In the genomic region with DNA sequence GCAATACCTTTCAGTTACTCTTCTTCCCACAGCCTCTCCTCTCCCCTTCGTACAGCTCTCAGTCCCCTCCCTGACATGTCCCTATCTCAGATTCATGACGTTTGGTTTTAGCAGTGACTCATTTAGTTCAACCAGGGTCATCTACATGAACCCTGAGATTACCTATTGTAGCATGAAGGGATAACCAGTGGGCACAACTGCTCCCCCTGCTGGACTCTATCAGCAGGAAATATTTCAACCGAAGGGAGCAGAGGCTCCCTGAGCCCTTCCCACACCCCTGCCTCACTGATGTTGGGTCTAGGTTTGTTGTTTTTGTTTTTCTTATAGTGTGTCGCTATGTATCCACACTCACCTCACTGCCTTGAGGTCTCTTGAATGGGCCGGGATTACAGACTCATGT, we compare ENCODE assay signal across 10 mouse cellular contexts.
DNase-seq lines count a peak whose midpoint lies in the region; ATAC-seq and TF ChIP-seq lines count a peak whose summit lies in the region.
"Had no signal": no experiment of that assay in that cellular context is flagged by ENCODE, and none has a peak within 500 bp of the region (broad histone marks: within the 10 kb centered on the region; RNA-seq: fewer than 3 reads in every experiment).

No protein-coding gene starts in this region.

- H3K27ac ChIP-seq in gastrocnemius, adult 2 months = no peak overlapping the region
- H3K27ac ChIP-seq in midbrain, embryonic 10.5 days (replicated peaks) = no peak overlapping the region
- no peak overlapping the region for H3K27ac ChIP-seq in midbrain, embryonic 16.5 days (ENCODE audit: low read length)
- H3K27ac ChIP-seq: limb, embryonic 13.5 days had no signal

- no peaks in the 10 kb centered on the region for H3K9me3 ChIP-seq in midbrain, embryonic 10.5 days (replicated peaks)
- no peaks in the 10 kb centered on the region for H3K9me3 ChIP-seq in midbrain, embryonic 16.5 days (replicated peaks; ENCODE audit: control insufficient read depth, low read length, poor library complexity, severe bottlenecking)
- H3K9me3 ChIP-seq: limb, embryonic 13.5 days had no signal

- H3K27me3 ChIP-seq in midbrain, embryonic 10.5 days (ENCODE audit: low read depth, poor library complexity, severe bottlenecking) = no peaks in the 10 kb centered on the region
- H3K27me3 ChIP-seq in midbrain, embryonic 16.5 days (ENCODE audit: control insufficient read depth, insufficient read depth, low read depth, low read length) = no peaks in the 10 kb centered on the region
- H3K27me3 ChIP-seq: limb, embryonic 13.5 days had no signal

- H3K9ac ChIP-seq in midbrain, embryonic 16.5 days (ENCODE audit: low read depth, low read length) = no peak overlapping the region
- H3K9ac ChIP-seq: limb, embryonic 13.5 days had no signal

- no peaks in the 10 kb centered on the region for H3K4me1 ChIP-seq in midbrain, embryonic 10.5 days
- peaks cover 2% of the 10 kb centered on the region; the same call in 1 of the 2 replicates for H3K4me1 ChIP-seq in midbrain, embryonic 16.5 days (ENCODE audit: control insufficient read depth, insufficient read depth, low read length)

- WGBS in midbrain, embryonic 10.5 days = 52% methylated on average over 5 of the region's 5 CpGs
- WGBS in midbrain, embryonic 16.5 days = 48% methylated on average over 5 of the region's 5 CpGs

- no peaks in the 10 kb centered on the region for H3K36me3 ChIP-seq in midbrain, embryonic 10.5 days
- no peaks in the 10 kb centered on the region for H3K36me3 ChIP-seq in midbrain, embryonic 16.5 days (ENCODE audit: control insufficient read depth, insufficient read depth, low read length)
- H3K36me3 ChIP-seq: G1E; limb, embryonic 13.5 days had no signal

- H3K4me2 ChIP-seq in midbrain, embryonic 16.5 days (ENCODE audit: low read length) = no peak overlapping the region
- H3K4me2 ChIP-seq: limb, embryonic 13.5 days had no signal

- TF ChIP-seq CTCF in gastrocnemius, adult 2 months (IDR thresholded peaks at IDR 0.05) = peak; percentile 64

- no peak overlapping the region for H3K4me3 ChIP-seq in gastrocnemius, adult 2 months
- H3K4me3 ChIP-seq in midbrain, embryonic 10.5 days = no peak overlapping the region
- H3K4me3 ChIP-seq in midbrain, embryonic 16.5 days (ENCODE audit: low read depth, low read length) = no peak overlapping the region
- H3K4me3 ChIP-seq: limb, embryonic 13.5 days had no signal

- ATAC-seq in midbrain, embryonic 16.5 days = no peak

- intact Hi-C loops in gastrocnemius, adult 2 months (cut with DNase I) = loop anchor here (2.0 to 10.0 kb wide), 2 partner anchors 127 to 251 kb away; no protein-coding TSS in a partner anchor

- peak; percentile 26 for DNase-seq in gastrocnemius, adult 2 months
- DNase-seq in gastrocnemius, adult 8-10 months (ENCODE audit: low spot score in 2 of 2) = no peak
- peak; percentile 21 for DNase-seq in midbrain, embryonic 10.5 days (ENCODE audit: low spot score)
- DNase-seq in adrenal gland, postnatal 25 days = peak; percentile 29
- DNase-seq in kidney, postnatal 4 days = peak; percentile 41 to 46
- no peak for DNase-seq in MN1 (ENCODE audit: low spot score)
- no peak for DNase-seq in thymus, adult 18-20 months

Comparison
In these comparisons a context has a peak if more than half of its experiments do, and no peak if none do; other contexts are left out.
1. DNase-seq: peak in gastrocnemius, adult 2 months (single experiment), midbrain, embryonic 10.5 days (single experiment), adrenal gland, postnatal 25 days (single experiment) and kidney, postnatal 4 days (2 of 2); none in gastrocnemius, adult 8-10 months (0 of 2), MN1 (single experiment) and thymus, adult 18-20 months (0 of 2).